In genomic region chrX:60178025-60178743, GRCm38 (mm10) we compare ENCODE assay signal across 8 mouse cellular contexts. TPM values are rescaled to one million over a fixed set of nuclear protein-coding genes. Genes with fewer than 3 reads are reported as not detected.
DNase-seq lines count a peak whose midpoint lies in the region; ATAC-seq lines count a peak whose summit lies in the region.
"Had no signal": no experiment of that assay in that cellular context is flagged by ENCODE, and none has a peak within 500 bp of the region (broad histone marks: within the 10 kb centered on the region; RNA-seq: fewer than 3 reads in every experiment).

No protein-coding gene starts in this region.

- peak overlapping the region; percentile 41 for H3K9ac ChIP-seq in embryonic facial prominence, embryonic 11.5 days (replicated peaks; ENCODE audit: low read length)
- 0 out of 2 replicates have a peak overlapping the region, but pooled peaks have one; percentile 22 for H3K9ac ChIP-seq in hindbrain, embryonic 15.5 days
- peak overlapping the region; percentile 30 for H3K9ac ChIP-seq in midbrain, embryonic 16.5 days (ENCODE audit: low read depth, low read length)

- no peak for ATAC-seq in embryonic facial prominence, embryonic 11.5 days (replicated peaks; ENCODE audit: insufficient number of reproducible peaks, low FRiP score, low TSS enrichment, low read depth)
- ATAC-seq in hindbrain, embryonic 15.5 days (ENCODE audit: low FRiP score, low read depth) = peak; percentile 42; the same call in 1 of the 2 replicates
- ATAC-seq in midbrain, embryonic 16.5 days = peak; percentile 66; the same call in 1 of the 2 replicates

- no peaks in the 10 kb centered on the region for H3K4me1 ChIP-seq in embryonic facial prominence, embryonic 11.5 days (ENCODE audit: control insufficient read depth, insufficient read depth, low read length)
- H3K4me1 ChIP-seq in hindbrain, embryonic 15.5 days (replicated peaks) = 0 out of 2 replicates have a peak, but pooled peaks cover 4% of the 10 kb centered on the region
- no peaks in the 10 kb centered on the region for H3K4me1 ChIP-seq in midbrain, embryonic 16.5 days (ENCODE audit: control insufficient read depth, insufficient read depth, low read length)

- H3K4me3 ChIP-seq in embryonic facial prominence, embryonic 11.5 days (ENCODE audit: low read depth, low read length) = peak overlapping the region; percentile 29
- peak overlapping the region; percentile 39 for H3K4me3 ChIP-seq in hindbrain, embryonic 15.5 days
- peak overlapping the region; percentile 48 for H3K4me3 ChIP-seq in midbrain, embryonic 16.5 days (ENCODE audit: low read depth, low read length)
- H3K4me3 ChIP-seq: myocyte had no signal

- H3K4me2 ChIP-seq in embryonic facial prominence, embryonic 11.5 days (ENCODE audit: low read depth, low read length) = peak overlapping the region; percentile 70
- H3K4me2 ChIP-seq in hindbrain, embryonic 15.5 days = peak overlapping the region; percentile 80
- H3K4me2 ChIP-seq in midbrain, embryonic 16.5 days (ENCODE audit: low read length) = peak overlapping the region; percentile 88

- H3K9me3 ChIP-seq in embryonic facial prominence, embryonic 11.5 days (replicated peaks; ENCODE audit: control insufficient read depth, low read length) = no peaks in the 10 kb centered on the region
- H3K9me3 ChIP-seq in hindbrain, embryonic 15.5 days = no peaks in the 10 kb centered on the region
- no peaks in the 10 kb centered on the region for H3K9me3 ChIP-seq in midbrain, embryonic 16.5 days (replicated peaks; ENCODE audit: control insufficient read depth, low read length, poor library complexity, severe bottlenecking)

- 0 out of 2 replicates have a peak, but pooled peaks cover 2% of the 10 kb centered on the region for H3K27me3 ChIP-seq in embryonic facial prominence, embryonic 11.5 days (ENCODE audit: control insufficient read depth, insufficient read depth, low read length)
- H3K27me3 ChIP-seq in hindbrain, embryonic 15.5 days = no peaks in the 10 kb centered on the region
- 0 out of 2 replicates have a peak, but pooled peaks cover 2% of the 10 kb centered on the region for H3K27me3 ChIP-seq in midbrain, embryonic 16.5 days (ENCODE audit: control insufficient read depth, insufficient read depth, low read depth, low read length)

- peak; percentile 2 to 13 for DNase-seq in layer of hippocampus, postnatal 10 days (ENCODE audit: low spot score in 2 of 2)
- DNase-seq in layer of hippocampus, adult 9-11 months = no peak
- peak; percentile 1 for DNase-seq in embryonic facial prominence, embryonic 11.5 days (ENCODE audit: low spot score)
- DNase-seq in gastrocnemius, postnatal 25 days = no peak
- no peak for DNase-seq in left cerebral cortex, postnatal 14 days (ENCODE audit: low spot score in 2 of 2)

- whole genome bisulfite sequencing in embryonic facial prominence, embryonic 11.5 days = 12% methylated on average over 18 of the region's 19 CpGs
- WGBS in hindbrain, embryonic 15.5 days = 18% methylated on average over 18 of the region's 19 CpGs
- 12% methylated on average over 19 of the region's 19 CpGs for WGBS in midbrain, embryonic 16.5 days

- intact Hi-C loops in left cerebral cortex, postnatal 14 days (cut with DNase I) = no loop called here

- H3K36me3 ChIP-seq in embryonic facial prominence, embryonic 11.5 days (replicated peaks; ENCODE audit: control insufficient read depth, insufficient read depth, low read depth, low read length) = no peaks in the 10 kb centered on the region
- H3K36me3 ChIP-seq in hindbrain, embryonic 15.5 days = no peaks in the 10 kb centered on the region
- H3K36me3 ChIP-seq in midbrain, embryonic 16.5 days (ENCODE audit: control insufficient read depth, insufficient read depth, low read length) = no peaks in the 10 kb centered on the region

- no peak overlapping the region for H3K27ac ChIP-seq in embryonic facial prominence, embryonic 11.5 days (replicated peaks; ENCODE audit: low read depth, low read length)
- H3K27ac ChIP-seq in hindbrain, embryonic 15.5 days (replicated peaks) = no peak overlapping the region
- no peak overlapping the region for H3K27ac ChIP-seq in midbrain, embryonic 16.5 days (ENCODE audit: low read length)

RNA-seq across cellular contexts. Expression of gene Mcf2, which starts 0.7 kb away (rescaled TPM):
- total RNA-seq in layer of hippocampus, postnatal 10 days (2021) = 1 to 10 TPM; 4.2 to 4.8 TPM
- 0.49 and 0.70 TPM in 2 replicates for polyA plus RNA-seq in embryonic facial prominence, embryonic 11.5 days (2014; fragmentation: Nextera tagmentation; extraction: Ambion mirVana)
- 2.3 and 2.4 TPM in 2 replicates for polyA plus RNA-seq in hindbrain, embryonic 15.5 days (2015; fragmentation: Nextera tagmentation; extraction: Ambion mirVana)
- polyA plus RNA-seq in midbrain, embryonic 16.5 days (2015; fragmentation: Nextera tagmentation; extraction: Ambion mirVana) = 2.8 and 3.1 TPM in 2 replicates
- not detected for total RNA-seq in gastrocnemius, postnatal 25 days (2021)
- 1 to 10 TPM; 3.5 to 3.8 TPM for total RNA-seq in left cerebral cortex, postnatal 14 days (2021)
- polyA plus RNA-seq: myocyte had no signal

Comparison
In these comparisons a context has a peak if more than half of its experiments do, and no peak if none do; other contexts are left out.
1. DNase-seq: peak in layer of hippocampus, postnatal 10 days (2 of 2) and embryonic facial prominence, embryonic 11.5 days (single experiment); none in layer of hippocampus, adult 9-11 months (single experiment), gastrocnemius, postnatal 25 days (single experiment) and left cerebral cortex, postnatal 14 days (0 of 2).
2. RNA of gene Mcf2, which starts 0.7 kb away (total RNA-seq): 4.2 to 4.8 TPM in layer of hippocampus, postnatal 10 days and 3.5 to 3.8 TPM in left cerebral cortex, postnatal 14 days; not detected in gastrocnemius, postnatal 25 days; every median in the first group is over 4 times any median in the second.
3. Peak in every context shown above with its lines, with median percentiles within 50 percentile points of each other: H3K4me2 ChIP-seq, H3K4me3 ChIP-seq and H3K9ac ChIP-seq.